Mouse (Mus musculus) heart, postnatal 4 days (tissue): ENCODE measurements around the gene Auts2. TPM values are rescaled to one million over a fixed set of nuclear protein-coding genes. Genes with fewer than 3 reads are reported as not detected.
A peak's percentile ranks its signal among the peaks of the same experiment; 100 is the strongest.

Experiments used
- DNase-seq: peaks from one replicate; pipeline ENCODE4 v3.0.0; 2021
- total RNA-seq, 2 experiments: library from RNA; stranded (reverse); gene quantifications; 2 replicates each; pipeline ENCODE4 v1.2.3; 2021

The Auts2 gene
- total RNA-seq, 2 experiments from 2014 or later = 49.0 to 51.4 TPM

- DNase-seq = no peak
These were observed 948.5 kb downstream of the Auts2 start for GRCm38 (mm10) chr5:131594597-131594996.

GRCm38 (mm10) chr5:131593261-131593660, 949.9 kb downstream of the Auts2 start:
- no peak for DNase-seq

- no peak for DNase-seq
These were observed 953.1 kb downstream of the Auts2 start for GRCm38 (mm10) chr5:131589948-131590467.

- no peak for DNase-seq
These were observed 956.8 kb downstream of the Auts2 start for GRCm38 (mm10) chr5:131586332-131586700.

GRCm38 (mm10) chr5:131585684-131586331, 957.3 kb downstream of the Auts2 start:
- DNase-seq = peak; percentile 71

GRCm38 (mm10) chr5:131584260-131585135, 958.6 kb downstream of the Auts2 start:
- DNase-seq = peak; percentile 29

GRCm38 (mm10) chr5:131581110-131582050, 961.8 kb downstream of the Auts2 start:
- DNase-seq = no peak

- no peak for DNase-seq
These were observed 964.4 kb downstream of the Auts2 start for GRCm38 (mm10) chr5:131578737-131579136.

- no peak for DNase-seq
These were observed 967.3 kb downstream of the Auts2 start for GRCm38 (mm10) chr5:131575733-131576265.

GRCm38 (mm10) chr5:131575086-131575514, 968.0 kb downstream of the Auts2 start:
- no peak for DNase-seq

- no peak for DNase-seq
These were observed 968.6 kb downstream of the Auts2 start for GRCm38 (mm10) chr5:131574469-131575085.

GRCm38 (mm10) chr5:131573296-131574177, 969.6 kb downstream of the Auts2 start:
- DNase-seq = no peak

GRCm38 (mm10) chr5:131566032-131566431, 977.1 kb downstream of the Auts2 start:
- no peak for DNase-seq

GRCm38 (mm10) chr5:131563630-131564252, 979.4 kb downstream of the Auts2 start:
- no peak for DNase-seq

GRCm38 (mm10) chr5:131560773-131561560, 982.2 kb downstream of the Auts2 start:
- DNase-seq = no peak

- DNase-seq = peak; percentile 57
These were observed 984.6 kb downstream of the Auts2 start for GRCm38 (mm10) chr5:131558403-131559174.

GRCm38 (mm10) chr5:131557591-131558385, 985.4 kb downstream of the Auts2 start:
- peak; percentile 53 for DNase-seq
